Mouse (Mus musculus) frontal cortex, postnatal 14 days (tissue): ENCODE data around the gene Cdkn2d.
A peak's percentile ranks its signal among the peaks of the same experiment; 100 is the strongest.
"Not testable (repeated sequence)": the region's sequence is repeated elsewhere in the genome, so short reads cannot be mapped to it uniquely, and the experiment has no call there.

Source experiments
- DNase-seq, 2 experiments: peaks; one replicate each; pipeline ENCODE4 v3.0.0; 2022; ENCODE audit warnings: low spot score in 2 of 2

Cdkn2d gene

DNA sequence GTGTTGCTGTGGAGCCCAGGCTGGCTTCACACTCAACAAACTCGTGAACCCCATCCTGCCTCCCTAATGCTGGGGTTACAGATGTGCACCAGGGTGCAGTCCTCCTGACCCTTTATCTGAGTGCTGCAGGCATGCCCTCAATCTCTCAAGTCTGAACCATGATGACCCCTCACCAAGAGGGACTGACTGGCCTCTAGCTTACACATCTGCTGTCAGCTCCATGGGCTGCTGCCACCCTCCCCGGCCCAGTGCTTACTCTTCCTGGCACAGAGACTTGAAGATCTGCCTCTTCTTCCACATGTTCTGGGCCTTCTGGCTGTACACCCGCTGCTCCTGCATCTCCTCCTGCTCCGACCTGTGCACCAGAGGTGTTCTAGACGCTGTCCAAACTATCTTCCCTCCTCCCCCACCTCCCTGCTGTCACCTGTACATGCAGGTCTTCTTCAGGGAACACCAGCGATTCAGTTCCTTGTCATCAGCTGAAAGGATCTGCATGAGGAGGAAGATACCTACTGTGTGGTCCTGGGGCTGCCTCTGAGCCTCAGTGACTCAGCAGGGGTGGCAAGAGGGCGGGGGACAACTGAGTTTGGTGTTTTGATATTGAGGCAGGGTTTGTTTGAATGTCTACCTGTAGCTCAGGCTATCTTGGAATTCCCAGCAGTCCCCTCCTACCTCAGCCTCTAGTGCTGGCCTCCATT lies 16.0 kb downstream of the Cdkn2d start:
- DNase-seq, result no peak

DNA sequence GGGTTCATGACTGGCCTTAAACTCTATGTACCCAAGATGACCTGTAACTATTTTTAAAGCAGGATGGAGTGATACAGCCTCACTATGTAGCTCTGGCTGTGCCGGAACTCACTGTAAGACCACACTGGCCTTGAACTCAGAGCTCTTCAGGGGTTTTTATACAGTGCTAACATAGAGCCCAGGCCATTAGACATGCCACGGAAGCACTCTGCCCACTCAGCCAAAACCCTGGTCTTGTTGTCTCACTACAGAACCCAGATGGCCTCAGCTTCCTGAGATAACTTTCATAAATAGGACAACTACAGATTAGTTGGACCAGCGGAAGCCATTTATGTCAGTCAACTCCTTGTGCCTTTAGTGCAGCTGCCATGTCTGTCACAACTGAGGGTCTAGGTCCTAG lies 16.9 kb downstream of the Cdkn2d start:
- no peak for DNase-seq

DNA sequence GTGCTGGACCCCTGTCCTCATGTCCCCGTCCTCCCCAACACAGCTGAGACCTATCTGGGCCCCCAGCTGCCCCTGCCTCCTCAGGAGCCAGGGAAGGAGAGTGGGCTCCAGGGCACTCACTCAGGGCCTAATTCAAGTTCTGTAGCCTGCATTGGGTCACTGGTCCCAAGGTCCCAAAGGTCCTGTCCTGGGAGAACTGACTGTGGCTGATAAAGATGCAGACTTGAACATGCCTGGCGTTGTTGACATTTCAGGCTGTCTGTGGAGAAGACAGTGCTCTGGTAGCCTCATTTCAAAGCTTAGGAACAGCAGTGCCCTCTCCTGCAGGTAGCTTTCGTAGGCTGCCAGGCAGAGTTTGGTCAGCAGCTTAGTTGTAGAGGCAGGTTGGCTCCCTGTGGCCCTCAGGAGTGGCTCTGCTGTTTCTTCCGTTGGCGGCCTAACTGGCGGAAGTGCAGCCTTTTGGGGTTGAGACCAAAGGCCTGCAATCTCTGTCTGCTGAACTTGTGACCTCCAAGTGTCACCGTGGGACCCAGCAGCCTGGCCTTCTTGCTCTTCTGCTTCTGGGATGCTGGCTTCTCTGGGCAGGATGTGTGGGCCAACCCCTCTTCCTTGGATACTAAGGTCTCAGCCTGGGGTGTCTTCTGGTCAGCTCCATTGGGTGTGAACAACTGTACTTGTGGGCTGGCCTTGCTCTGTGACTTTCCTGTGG lies 17.5 kb downstream of the Cdkn2d start:
- DNase-seq, result no peak

DNA sequence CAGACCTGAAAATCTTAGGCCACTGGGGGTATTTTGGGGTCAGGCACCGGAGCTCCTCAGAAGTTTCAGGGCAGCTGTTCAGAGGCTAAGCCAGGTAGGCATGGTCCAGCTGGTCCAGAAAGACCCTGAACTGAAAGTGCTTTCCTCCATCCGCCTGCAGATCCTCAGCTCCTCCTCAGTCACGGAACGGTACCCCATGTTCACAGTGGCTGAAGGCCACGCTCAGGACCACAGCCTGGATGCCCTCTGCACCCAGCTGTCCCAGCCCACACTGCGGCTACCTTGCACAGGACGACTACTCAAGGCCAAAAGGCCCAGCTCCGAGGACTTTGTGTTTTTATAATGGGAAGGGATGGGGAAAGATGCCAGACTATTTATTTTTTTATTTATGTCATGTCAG lies 18.1 kb downstream of the Cdkn2d start:
- no peak for DNase-seq

DNA sequence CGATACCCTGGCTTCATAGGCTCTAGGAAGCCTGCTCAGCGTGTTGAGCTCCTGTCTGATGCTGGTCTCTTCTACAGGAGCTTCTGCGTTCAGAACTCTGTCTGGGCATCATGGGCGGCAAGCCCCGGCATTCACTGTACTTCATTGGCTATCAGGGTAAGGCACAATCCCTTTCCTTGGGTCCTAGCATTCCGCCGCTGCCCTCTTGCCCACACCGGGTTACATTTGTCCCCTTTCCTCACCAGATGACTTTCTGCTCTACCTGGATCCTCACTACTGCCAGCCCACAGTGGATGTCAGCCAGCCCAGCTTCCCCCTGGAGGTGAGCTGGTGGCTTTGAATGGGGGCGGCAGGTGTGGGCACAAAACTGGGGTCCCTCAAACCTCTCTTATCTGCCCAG lies 18.8 kb downstream of the Cdkn2d start:
- no peak for DNase-seq

DNA sequence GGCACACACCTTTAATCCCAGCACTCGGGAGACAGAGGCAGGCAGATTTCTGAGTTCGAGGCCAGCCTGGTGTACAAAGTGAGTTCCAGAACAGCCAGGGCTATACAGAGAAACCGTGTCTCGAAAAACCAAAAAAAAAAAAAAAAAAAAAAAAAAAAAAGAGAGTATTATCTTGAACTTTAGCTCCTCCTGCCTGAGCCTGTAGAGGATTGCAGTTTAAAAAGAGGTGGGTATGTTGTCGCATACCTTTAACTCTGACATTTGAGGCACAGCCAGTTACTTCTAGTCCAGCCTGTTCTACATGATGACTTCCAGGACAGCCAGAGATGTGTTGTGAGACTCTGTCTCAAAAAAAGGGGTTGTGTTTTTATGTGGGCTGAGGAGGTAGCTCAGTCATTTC lies 21.6 kb downstream of the Cdkn2d start:
- DNase-seq, result not testable (repeated sequence)

DNA sequence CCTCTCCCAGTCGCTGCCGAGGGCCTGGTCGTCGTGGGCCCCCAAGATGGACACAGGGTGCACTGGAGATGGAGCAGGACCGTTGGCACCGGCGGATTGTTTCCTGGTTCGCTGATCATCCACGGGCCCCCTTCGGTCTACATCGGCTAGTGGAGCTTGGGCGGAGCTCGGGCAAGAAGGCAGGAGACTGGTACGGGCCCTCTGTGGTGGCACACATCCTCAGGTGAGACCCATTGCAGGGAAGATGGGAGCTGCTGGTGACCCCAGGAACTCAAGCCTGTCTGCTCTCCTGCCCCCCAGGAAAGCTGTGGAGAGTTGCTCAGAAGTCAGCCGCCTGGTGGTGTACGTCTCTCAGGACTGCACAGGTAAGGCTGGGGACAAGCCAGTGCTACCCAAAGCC lies 22.9 kb downstream of the Cdkn2d start:
- no peak for DNase-seq

DNA sequence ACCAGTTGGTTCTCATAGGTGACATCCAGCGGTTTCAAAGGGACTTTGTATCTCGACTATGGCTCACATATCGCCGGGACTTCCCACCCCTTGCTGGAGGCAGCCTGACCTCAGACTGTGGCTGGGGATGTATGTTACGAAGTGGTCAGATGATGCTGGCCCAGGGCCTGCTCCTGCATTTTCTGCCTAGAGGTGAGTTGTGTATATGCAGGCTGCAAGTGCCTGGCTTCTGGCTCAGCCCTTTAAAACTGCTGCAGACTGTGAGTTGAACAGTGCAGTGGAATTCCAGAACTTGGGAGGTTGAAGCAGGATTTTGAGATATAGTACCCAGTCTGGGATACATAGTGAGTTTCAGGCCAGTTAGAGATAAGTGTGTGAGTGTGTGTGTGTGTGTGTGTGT lies 24.3 kb downstream of the Cdkn2d start:
- DNase-seq, result no peak

DNA sequence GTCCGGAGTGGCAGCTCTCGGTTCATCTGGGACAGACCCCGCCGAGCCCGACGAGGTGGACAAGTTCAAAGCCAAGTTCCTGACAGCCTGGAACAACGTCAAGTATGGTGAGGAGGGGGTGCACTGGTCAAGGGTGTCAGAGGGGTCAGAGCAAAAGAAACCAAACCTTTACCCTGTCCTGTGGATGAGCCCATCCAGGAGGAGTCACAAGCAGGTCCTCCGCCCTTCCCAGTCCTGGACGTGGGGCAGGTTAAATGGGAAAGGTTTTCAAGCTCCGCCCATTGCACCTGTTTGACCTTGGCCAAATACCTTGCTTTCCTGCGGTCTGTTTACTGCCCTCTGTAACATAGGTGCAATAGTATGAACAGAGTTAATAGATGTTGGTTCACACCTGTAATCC lies 25.6 kb downstream of the Cdkn2d start:
- no peak for DNase-seq

DNA sequence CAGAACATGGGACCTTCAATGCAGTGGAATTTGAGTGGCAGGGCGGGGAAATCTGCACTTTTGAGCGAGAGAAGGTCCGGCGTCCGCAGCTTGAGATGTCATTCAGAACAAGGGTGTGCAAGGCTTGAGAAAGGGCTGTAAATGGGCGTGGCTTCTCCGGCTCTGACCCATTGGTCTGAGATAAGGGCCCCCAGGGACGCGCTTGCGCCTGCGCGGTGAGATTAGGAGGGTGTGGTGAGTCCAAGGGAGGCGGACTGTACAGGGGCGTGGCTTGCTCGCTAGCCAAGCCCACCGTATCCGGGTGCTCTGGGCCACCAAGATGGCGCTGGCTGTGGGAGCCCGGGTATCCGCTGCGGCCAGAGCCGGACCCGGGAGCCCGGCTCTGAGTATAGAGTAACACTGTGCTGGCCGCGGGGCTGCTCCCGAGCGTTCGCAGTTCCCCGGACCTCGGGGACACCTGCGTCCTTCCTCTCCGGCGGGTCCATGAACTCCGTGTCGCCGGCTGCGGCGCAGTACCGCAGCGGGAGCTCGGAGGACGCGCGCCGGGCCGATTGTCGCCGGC lies 26.1 kb downstream of the Cdkn2d start, which contains the start of gene Atg4d:
TSS of gene Atg4d (plus strand) at position 294 of the 562 bp plus-strand sequence.
- peak; percentile 94 for DNase-seq

DNA sequence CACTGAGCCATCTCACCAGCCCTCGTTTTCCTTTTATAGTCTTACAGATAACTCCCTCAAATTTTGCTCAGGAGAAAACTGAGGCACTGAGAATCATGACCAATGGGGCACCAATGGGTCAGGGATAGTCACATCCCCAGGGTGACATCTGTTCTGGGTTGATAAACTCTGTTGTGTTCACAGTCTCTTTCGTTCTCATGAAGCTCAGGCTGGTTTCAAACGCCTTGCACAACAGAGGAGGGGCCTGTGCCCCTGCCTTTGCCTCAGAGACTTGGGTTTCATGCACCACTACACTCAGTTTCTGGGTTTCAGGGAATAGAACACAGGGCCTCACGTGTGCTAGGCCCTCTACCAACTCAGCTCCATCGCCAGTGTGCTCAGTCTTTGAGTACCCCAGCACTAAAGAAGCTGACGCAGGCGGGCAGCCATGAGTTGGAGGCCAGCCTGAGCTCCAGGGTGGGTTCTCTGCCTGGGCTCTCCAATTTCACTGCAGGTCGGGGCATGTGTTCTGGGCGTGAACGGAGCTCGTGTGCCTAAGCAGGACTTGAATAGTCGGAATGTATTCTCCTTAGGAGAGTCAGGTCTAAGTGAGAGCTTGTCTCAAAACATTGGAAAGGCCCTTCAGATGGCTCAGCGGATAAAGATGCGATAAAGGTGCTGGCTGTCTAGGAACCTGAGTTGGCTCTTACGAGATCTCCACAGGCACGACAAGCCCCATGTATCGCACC lies 26.8 kb downstream of the Cdkn2d start:
- DNase-seq, result no peak

DNA sequence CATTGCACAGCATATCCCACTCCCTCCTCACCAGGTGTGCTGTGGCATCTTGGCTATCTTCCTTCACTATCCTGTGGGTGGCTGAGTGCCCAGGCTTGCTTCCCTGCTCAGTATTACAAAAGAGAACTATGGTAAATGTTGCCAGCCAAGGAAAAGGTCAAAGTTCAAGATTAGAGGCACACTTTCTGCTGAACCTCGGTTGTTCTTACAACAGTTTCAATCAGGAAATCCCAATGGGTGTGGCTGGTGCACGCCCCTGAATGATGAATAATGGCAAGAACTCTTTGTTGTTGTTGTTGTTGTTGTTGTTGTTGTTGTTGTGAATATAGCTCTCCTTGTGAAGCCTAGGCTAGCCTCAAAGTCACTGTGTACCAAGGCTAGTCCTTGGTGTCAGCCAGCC lies 29.4 kb downstream of the Cdkn2d start:
- DNase-seq, result no peak

DNA sequence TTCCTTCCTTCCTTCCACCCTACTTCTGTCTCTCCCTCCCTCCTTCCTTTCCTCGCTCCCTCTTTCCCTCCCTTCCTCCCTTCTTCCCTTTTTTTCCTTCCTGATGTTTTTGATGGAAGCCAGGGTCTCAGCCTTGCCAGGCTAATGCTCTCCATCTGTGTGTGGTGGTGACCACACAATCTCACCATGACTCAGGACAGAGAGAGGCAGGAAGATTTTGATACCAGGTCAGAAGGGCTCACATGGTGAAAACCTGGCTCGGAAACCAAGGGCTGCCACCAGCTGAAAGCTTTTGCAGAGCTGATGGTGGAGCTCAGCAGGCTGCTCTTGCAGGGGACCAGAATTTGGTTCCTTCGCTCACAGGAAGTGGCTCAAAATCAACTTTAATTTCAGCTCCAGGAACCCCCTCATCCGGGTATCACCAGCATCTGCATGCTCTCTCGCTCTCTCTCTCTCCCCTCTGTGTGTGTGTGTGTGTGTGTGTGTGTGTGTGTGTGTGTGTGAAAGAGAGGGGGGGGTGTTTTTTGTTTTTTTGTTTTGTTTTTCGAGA lies 30.6 kb downstream of the Cdkn2d start:
- DNase-seq, result no peak

DNA sequence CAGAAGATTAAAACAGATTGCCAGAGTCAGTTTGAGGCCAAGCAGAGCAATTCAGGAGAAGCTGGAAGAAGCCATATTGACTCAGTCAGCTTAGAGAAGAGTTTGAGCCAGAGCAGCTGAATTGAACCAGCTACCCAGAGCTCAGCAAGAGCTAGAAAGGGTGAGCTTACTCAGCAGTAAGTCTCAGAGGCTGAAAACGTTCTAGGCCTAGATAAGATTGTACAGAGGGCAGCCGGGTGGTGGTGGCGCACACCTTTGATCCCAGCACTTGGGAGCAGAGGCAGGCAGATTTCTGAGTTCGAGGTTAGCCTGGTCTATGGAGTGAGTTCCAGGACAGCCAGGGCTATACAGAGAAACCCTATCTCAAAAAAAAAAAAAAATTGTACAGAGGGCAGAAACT lies 34.9 kb downstream of the Cdkn2d start:
- DNase-seq, result not testable (repeated sequence)

DNA sequence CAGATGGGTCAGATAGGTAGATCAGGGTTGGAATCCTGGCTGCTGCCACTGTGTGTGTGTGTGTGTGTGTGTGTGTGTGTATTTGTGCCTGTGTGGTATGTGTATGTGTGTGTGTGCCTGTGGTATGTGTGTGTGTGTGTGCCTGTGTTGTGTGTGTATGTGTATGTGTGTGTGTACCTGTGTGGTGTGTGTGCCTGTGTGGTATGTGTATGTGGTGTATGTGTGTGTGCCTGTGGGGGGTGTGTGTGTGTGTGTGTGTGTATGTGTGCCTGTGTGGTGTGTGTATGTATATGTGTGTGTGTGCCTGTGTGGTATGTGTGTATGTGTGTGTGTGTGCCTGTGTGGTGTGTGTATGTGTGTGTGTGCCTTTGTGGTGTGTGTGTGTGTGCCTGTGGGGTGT lies 36.5 kb downstream of the Cdkn2d start:
- DNase-seq, result no peak

DNA sequence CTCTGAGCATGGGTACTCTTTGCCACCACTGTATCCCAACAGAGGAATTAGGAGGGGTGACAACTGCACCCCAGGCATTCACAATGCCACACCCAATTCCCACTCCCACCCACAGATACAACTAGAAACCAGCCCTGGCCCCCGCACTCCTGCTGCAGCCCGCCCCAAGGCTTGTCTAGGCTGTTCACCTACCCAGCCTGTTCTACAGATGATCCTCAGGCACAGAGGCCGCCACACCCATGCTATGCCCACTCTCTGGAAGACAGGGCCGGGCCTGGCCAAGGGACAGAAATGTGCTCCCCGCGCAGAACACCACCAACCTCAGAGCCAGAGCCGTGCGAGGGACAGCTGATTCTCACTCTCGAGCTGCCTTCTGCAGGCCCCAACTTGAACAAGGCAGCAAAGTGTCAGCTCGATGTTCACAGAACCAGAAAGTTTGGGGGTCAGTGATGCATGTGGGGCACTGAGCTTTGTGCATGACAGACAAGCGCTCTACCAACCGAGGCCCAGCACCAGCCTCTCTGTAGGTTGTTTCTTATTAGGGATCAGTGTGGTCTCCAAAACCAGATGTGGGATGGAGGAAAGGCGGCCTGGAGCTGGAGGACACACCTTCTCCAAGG lies 40.0 kb downstream of the Cdkn2d start:
- DNase-seq, result no peak

DNA sequence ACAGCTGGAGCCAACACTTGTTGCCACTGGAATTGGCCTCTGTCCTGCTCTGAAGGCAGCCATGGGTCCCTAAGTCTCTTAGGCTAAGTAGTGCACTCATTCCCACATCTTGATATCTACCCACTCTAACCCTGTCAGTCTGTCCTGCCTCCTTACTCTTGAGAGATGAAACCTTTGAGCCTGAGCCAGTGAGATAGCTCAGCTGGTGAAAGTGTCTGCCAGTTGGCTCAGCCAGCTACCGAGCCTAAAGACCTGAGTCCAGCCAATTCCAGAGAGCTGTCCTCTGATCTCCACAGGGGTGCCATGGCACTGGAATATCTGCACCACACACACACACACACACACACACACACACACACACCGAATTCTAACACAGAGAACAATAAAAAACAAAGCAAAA lies 40.7 kb downstream of the Cdkn2d start:
- no peak for DNase-seq

DNA sequence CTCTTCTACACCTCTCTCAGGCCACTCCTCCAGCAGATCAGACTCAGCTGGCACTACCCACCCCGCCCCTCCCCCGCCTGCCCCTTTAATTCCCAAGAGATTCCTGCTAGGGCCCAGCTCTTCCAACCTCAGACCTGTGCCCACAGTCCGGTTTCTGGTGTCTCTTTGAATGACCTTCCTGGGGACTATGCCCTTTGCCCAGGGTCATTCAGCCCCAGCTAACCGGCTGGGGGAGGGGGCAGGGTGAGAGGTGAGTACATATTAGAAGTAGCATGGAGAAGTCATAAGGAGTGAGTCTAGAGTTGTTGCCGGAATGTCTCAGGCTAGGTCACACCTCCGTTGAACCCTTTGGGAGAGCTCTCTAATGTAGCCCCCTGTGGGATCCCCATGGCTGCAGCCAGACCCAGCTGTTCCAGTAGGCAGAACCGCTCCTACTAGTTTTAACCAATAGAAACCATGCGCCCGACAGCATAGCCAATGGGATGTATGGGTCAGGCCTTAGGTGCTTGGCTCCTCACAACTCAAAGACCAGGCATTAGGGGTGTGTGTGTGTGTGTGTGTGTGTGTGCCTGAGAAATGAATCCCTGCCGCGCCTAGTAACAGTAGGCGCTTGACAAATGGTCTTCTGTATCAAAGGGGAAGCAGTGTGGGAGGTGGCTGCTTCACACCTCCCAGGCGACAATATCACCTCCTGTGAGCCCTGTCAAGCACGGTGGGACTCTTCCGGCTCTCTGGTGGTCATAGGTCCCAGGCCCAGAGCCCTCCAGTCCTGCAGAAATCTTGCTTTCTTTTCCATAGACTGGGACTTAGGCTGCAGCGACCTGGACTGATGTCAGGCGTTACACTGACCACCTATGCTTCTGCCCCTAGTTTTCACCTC lies 41.3 kb downstream of the Cdkn2d start:
- DNase-seq, result no peak

DNA sequence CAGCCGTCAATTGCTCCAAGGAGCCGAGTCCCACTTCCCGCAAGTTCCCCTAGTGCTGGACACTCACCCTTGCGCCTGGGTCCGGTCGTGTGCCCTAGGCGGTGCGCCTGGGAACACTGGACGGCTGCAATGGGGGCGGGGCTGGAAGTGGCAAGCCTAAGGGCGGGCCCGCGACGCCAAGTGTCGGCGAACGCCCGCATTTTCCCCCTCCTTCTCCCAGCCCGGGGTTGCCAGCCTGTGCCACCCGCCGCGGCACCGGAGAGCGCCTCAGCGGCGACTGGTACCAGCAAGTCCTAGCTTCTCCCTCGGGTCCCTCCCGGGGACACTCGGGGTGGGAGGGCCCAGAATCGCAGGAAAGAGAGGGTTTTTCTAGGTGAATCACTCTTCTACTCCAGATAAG lies 42.9 kb downstream of the Cdkn2d start, which contains the start of gene S1pr5:
TSS of gene S1pr5 (minus strand) at position 118 of the 400 bp plus-strand sequence.
- DNase-seq, result no peak

DNA sequence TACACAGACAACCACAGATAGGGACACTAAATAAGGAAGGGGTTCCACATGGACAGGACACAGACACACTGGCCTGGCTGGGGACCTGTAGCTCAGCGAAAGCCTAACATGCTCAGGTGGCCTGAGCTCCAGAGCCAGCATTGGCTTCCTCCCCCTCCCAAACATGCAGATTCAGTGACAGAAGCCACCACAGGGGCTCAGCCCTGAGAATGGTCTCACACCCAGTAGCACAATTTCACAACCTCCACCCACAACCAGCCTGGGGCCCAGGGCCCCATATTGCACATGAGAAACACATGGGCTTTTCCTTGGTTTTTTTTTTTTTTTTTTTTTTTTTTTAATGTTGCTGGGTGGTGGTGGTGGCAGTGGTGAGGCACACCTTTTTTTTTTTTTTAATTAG lies 44.9 kb downstream of the Cdkn2d start:
- DNase-seq, result no peak

DNA sequence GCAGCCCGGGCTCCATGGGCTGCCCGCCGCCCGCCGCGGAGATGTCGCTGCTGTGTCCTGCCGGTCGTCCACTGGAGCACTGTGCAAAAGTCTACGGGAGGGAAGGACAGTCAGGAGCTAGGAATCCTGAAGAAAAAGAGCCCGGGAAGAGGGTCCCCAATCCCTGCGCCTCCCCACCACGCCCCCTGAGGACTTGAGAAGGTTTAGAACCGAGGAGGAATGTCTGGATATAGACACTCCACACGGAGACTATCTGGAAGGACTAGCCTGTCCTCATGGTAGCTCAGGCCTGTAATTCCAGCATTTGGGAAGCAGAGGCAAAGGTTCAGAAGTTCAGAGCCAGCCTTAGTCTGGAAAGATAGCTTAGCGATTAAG lies 46.1 kb downstream of the Cdkn2d start:
- DNase-seq, result no peak
